In the genomic region with DNA sequence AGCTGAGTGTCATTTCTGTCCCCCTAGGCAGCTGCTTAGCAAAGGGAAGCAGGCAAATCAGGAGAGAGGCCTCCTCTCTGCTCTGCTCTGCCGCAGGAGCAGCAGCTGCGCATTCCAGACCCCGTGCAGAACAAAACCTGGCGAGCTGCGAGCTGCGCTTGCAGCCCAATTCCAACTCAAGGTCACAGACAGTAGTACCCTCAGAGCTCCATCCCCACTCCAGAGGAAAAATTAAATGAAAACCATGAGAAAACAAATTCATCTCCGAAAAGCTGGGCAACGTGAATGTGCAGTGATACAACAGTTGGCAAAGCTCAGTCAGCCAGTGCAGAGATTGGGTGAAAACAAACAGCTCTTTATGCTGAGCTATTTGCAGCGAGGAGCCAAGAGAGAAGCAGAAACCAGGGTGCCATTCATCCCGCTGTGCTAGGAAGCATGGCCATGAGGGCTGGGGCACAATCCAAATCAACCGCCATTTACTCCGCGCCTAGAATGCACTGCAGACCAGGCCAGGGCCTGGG, we compare ENCODE assay signal across 8 mouse cellular contexts. TPM values are rescaled to one million over a fixed set of nuclear protein-coding genes. Genes with fewer than 3 reads are reported as not detected.
DNase-seq lines count a peak whose midpoint lies in the region; ATAC-seq and TF ChIP-seq lines count a peak whose summit lies in the region.

No protein-coding gene starts in this region.

- peaks cover 24% of the 10 kb centered on the region for H3K4me1 ChIP-seq in heart, embryonic 12.5 days (replicated peaks)
- H3K4me1 ChIP-seq in midbrain, embryonic 13.5 days (replicated peaks) = peaks cover 12% of the 10 kb centered on the region

- ATAC-seq in heart, embryonic 12.5 days (ENCODE audit: insufficient number of reproducible peaks, low FRiP score) = peak; percentile 68
- ATAC-seq in midbrain, embryonic 13.5 days = peak; percentile 89

- WGBS in heart, embryonic 12.5 days = 31% methylated on average over 13 of the region's 13 CpGs
- 23% methylated on average over 13 of the region's 13 CpGs for WGBS in midbrain, embryonic 13.5 days

- peaks cover 20% of the 10 kb centered on the region for H3K36me3 ChIP-seq in heart, embryonic 12.5 days
- no peaks in the 10 kb centered on the region for H3K36me3 ChIP-seq in midbrain, embryonic 13.5 days

- peak overlapping the region; percentile 97 for H3K27ac ChIP-seq in heart, embryonic 12.5 days (ENCODE audit: poor library complexity, severe bottlenecking)
- peak overlapping the region; percentile 91 for H3K27ac ChIP-seq in midbrain, embryonic 13.5 days

- TF ChIP-seq CTCF in brain, embryonic 14.5 days (IDR thresholded peaks at IDR 0.05; ENCODE audit: borderline replicate concordance, extremely low read depth, insufficient read depth, insufficient read length) = no peak

- H3K4me3 ChIP-seq in heart, embryonic 12.5 days = no peak overlapping the region
- no peak overlapping the region for H3K4me3 ChIP-seq in midbrain, embryonic 13.5 days (replicated peaks)

- DNase-seq in brain, embryonic 14.5 days (ENCODE audit: low read depth) = peak; percentile 91
- DNase-seq in embryo, embryonic 9.5 days (ENCODE audit: extremely low spot score) = peak; percentile 19
- DNase-seq in left cerebral cortex, adult 11 months (ENCODE audit: low spot score) = peak; percentile 64
- peak; percentile 25 for DNase-seq in testis, postnatal 14 days (ENCODE audit: low spot score)
- no peak for DNase-seq in spleen, adult 18-20 months
- no peak for DNase-seq in ovary, adult 18-20 months (ENCODE audit: low spot score)

- H3K27me3 ChIP-seq in heart, embryonic 12.5 days (replicated peaks) = no peaks in the 10 kb centered on the region
- no peaks in the 10 kb centered on the region for H3K27me3 ChIP-seq in midbrain, embryonic 13.5 days

- peak; percentile 5; the same call in 1 of the 2 replicates for TF ChIP-seq POLR2A in brain, embryonic 14.5 days (IDR thresholded peaks at IDR 0.05; ENCODE audit: borderline replicate concordance, extremely low read depth, insufficient read depth, insufficient read length, poor library complexity, severe bottlenecking)

- peak overlapping the region; percentile 58 for H3K9ac ChIP-seq in heart, embryonic 12.5 days
- H3K9ac ChIP-seq in midbrain, embryonic 13.5 days (replicated peaks) = 0 out of 2 replicates have a peak overlapping the region, but pooled peaks have one; percentile 25

- no peaks in the 10 kb centered on the region for H3K9me3 ChIP-seq in heart, embryonic 12.5 days (replicated peaks)
- H3K9me3 ChIP-seq in midbrain, embryonic 13.5 days = no peaks in the 10 kb centered on the region

- peak overlapping the region; percentile 43 for H3K4me2 ChIP-seq in heart, embryonic 12.5 days
- H3K4me2 ChIP-seq in midbrain, embryonic 13.5 days (replicated peaks) = peak overlapping the region; percentile 30

RNA-seq across cellular contexts. Expression of a gene that starts 18.6 kb away (rescaled TPM):
- 14.1 and 15.3 TPM in 2 replicates for polyA plus RNA-seq in brain, embryonic 14.5 days (2012; rRNA removed)
- polyA plus RNA-seq in heart, embryonic 12.5 days (2016; fragmentation: Nextera tagmentation; extraction: Ambion mirVana) = 18.9 and 19.2 TPM in 2 replicates
- polyA plus RNA-seq in midbrain, embryonic 13.5 days (2015; fragmentation: Nextera tagmentation; extraction: Ambion mirVana) = 16.7 and 19.7 TPM in 2 replicates

RNA-seq across cellular contexts. Expression of a gene that starts 40.7 kb away (rescaled TPM):
- 4.6 and 7.0 TPM in 2 replicates for polyA plus RNA-seq in brain, embryonic 14.5 days (2012; rRNA removed)
- polyA plus RNA-seq in heart, embryonic 12.5 days (2016; fragmentation: Nextera tagmentation; extraction: Ambion mirVana) = 0.10 and 0.28 TPM in 2 replicates
- 1.2 and 3.2 TPM in 2 replicates for polyA plus RNA-seq in midbrain, embryonic 13.5 days (2015; fragmentation: Nextera tagmentation; extraction: Ambion mirVana)

RNA-seq across cellular contexts. Expression of a gene that starts 51.7 kb away (rescaled TPM):
- 137 and 166 TPM in 2 replicates for polyA plus RNA-seq in brain, embryonic 14.5 days (2012; rRNA removed)
- polyA plus RNA-seq in heart, embryonic 12.5 days (2016; fragmentation: Nextera tagmentation; extraction: Ambion mirVana) = 122 and 124 TPM in 2 replicates
- 197 and 199 TPM in 2 replicates for polyA plus RNA-seq in midbrain, embryonic 13.5 days (2015; fragmentation: Nextera tagmentation; extraction: Ambion mirVana)

RNA-seq across cellular contexts. Expression of a gene that starts 52.6 kb away (rescaled TPM):
- polyA plus RNA-seq in brain, embryonic 14.5 days (2012; rRNA removed) = 36.9 and 41.1 TPM in 2 replicates
- 74.3 and 76.2 TPM in 2 replicates for polyA plus RNA-seq in heart, embryonic 12.5 days (2016; fragmentation: Nextera tagmentation; extraction: Ambion mirVana)
- polyA plus RNA-seq in midbrain, embryonic 13.5 days (2015; fragmentation: Nextera tagmentation; extraction: Ambion mirVana) = 80.9 and 89.0 TPM in 2 replicates

Comparison
In these comparisons a context has a peak if more than half of its experiments do, and no peak if none do; other contexts are left out.
1. DNase-seq: peak in brain, embryonic 14.5 days (single experiment), embryo, embryonic 9.5 days (single experiment), left cerebral cortex, adult 11 months (single experiment) and testis, postnatal 14 days (single experiment); none in spleen, adult 18-20 months (0 of 2) and ovary, adult 18-20 months (single experiment).